Mouse (Mus musculus) olfactory bulb, adult 2 months (tissue): ENCODE results near the gene Nlgn2. TPM values are rescaled to one million over a fixed set of nuclear protein-coding genes. Genes with fewer than 3 reads are reported as not detected.
A peak's percentile ranks its signal among the peaks of the same experiment; 100 is the strongest.

Source experiments
- H3K27ac ChIP-seq: fragments of 200-500 bp; 2 replicates; pipeline ENCODE4 v1.5.1; 2012; ENCODE audit warnings: low read depth, low read length; ENCODE audit not compliant: insufficient read depth
- H3K4me1 ChIP-seq: fragments of 200-500 bp; 2 replicates; pipeline ENCODE4 v1.6.1; 2012; ENCODE audit warnings: low read length; ENCODE audit not compliant: control insufficient read depth, insufficient read depth
- H3K4me3 ChIP-seq: fragments of 200-500 bp; 2 replicates; pipeline ENCODE4 v1.5.1; 2012; ENCODE audit warnings: mild to moderate bottlenecking, low read depth, low read length, moderate library complexity; ENCODE audit not compliant: insufficient read depth
- CTCF ChIP-seq: fragments of 200-500 bp; IDR thresholded peaks from 2 replicates; pipeline ENCODE4 v1.5.1; 2012; ENCODE audit warnings: low read depth, mild to moderate bottlenecking, low read length, moderate library complexity; ENCODE audit not compliant: insufficient read depth
- POLR2A ChIP-seq: fragments of 200-500 bp; IDR thresholded peaks from 2 replicates; pipeline ENCODE4 v1.6.1; 2012; ENCODE audit warnings: mild to moderate bottlenecking, low read depth, low read length, moderate library complexity; ENCODE audit not compliant: insufficient read depth
- WGBS: fragments of 180-500 bp; shearing (Covaris S2); methylation state at CpG from one replicate; pipeline ENCODE4 v1.1.7; 2018; 5-methylcytosine and 5-hydroxymethylcytosine counted together
- polyA plus RNA-seq: library from polyadenylated mRNA; stranded (reverse); fragments of >200 nt; gene quantifications from 2 replicates; pipeline ENCODE4 v1.2.4, GENCODE M21; 2012; ENCODE audit warnings: low replicate concordance; ENCODE audit not compliant: missing spikeins, insufficient read depth, insufficient read length

Nlgn2 gene
- polyA plus RNA-seq, 1 experiment = not detected

- Histone ChIP-seq H3K27ac (no peak overlapping the region), H3K4me3 (no peak overlapping the region), H3K4me1 (peaks cover 7% of the 10 kb centered on the region)
- 0 out of 2 replicates have a peak, but pooled peaks have one; percentile 4 for TF ChIP-seq CTCF
- no peak for TF ChIP-seq POLR2A
- WGBS = 73% methylated on average over 5 of the region's 5 CpGs
Measured at GRCm38 (mm10) chr11:69793429-69793828, 44.2 kb downstream of the Nlgn2 start.

- WGBS = 62% methylated on average over 5 of the region's 5 CpGs
- H3K4me1 ChIP-seq = peaks cover 7% of the 10 kb centered on the region
- H3K4me3 ChIP-seq = no peak overlapping the region
- no peak overlapping the region for H3K27ac ChIP-seq
- TF ChIP-seq POLR2A (no peak), CTCF (no peak)
Measured at GRCm38 (mm10) chr11:69791420-69791819, 46.2 kb downstream of the Nlgn2 start.

- 64% methylated on average over 5 of the region's 5 CpGs for WGBS
Measured at GRCm38 (mm10) chr11:69789431-69789830, 48.2 kb downstream of the Nlgn2 start.

GRCm38 (mm10) chr11:69787306-69787705 is 50.3 kb downstream of the Nlgn2 start:
- TF ChIP-seq CTCF (no peak), POLR2A (no peak)
- Histone ChIP-seq H3K4me3 (no peak overlapping the region), H3K4me1 (no peaks in the 10 kb centered on the region), H3K27ac (no peak overlapping the region)
- WGBS = 83% methylated on average over 5 of the region's 5 CpGs

More at GRCm38 (mm10) chr11:69789431-69789830, 48.2 kb downstream of the Nlgn2 start:
- Histone ChIP-seq H3K4me3 (no peak overlapping the region), H3K4me1 (no peaks in the 10 kb centered on the region), H3K27ac (no peak overlapping the region)
- TF ChIP-seq POLR2A (no peak), CTCF (no peak)

- no peak overlapping the region for H3K27ac ChIP-seq
- no peak overlapping the region; the same call in 1 of the 2 replicates for H3K4me3 ChIP-seq
- TF ChIP-seq CTCF (no peak), POLR2A (no peak)
- 43% methylated on average over 15 of the region's 15 CpGs for WGBS
- H3K4me1 ChIP-seq = no peaks in the 10 kb centered on the region
Measured at GRCm38 (mm10) chr11:69784793-69785272, 52.8 kb downstream of the Nlgn2 start.

- 50% methylated on average over 4 of the region's 4 CpGs for WGBS
Measured at GRCm38 (mm10) chr11:69781828-69782227, 55.8 kb downstream of the Nlgn2 start.

GRCm38 (mm10) chr11:69778985-69779384 is 58.6 kb downstream of the Nlgn2 start:
- no peak for TF ChIP-seq CTCF
- no peak for TF ChIP-seq POLR2A
- H3K27ac ChIP-seq = no peak overlapping the region
- WGBS = 68% methylated on average over 7 of the region's 7 CpGs
- no peak overlapping the region for H3K4me3 ChIP-seq
- peaks cover 15% of the 10 kb centered on the region for H3K4me1 ChIP-seq

More at GRCm38 (mm10) chr11:69781828-69782227, 55.8 kb downstream of the Nlgn2 start:
- H3K27ac ChIP-seq = no peak overlapping the region
- H3K4me1 ChIP-seq = peaks cover 6% of the 10 kb centered on the region; the same call in 1 of the 2 replicates
- TF ChIP-seq CTCF = no peak
- TF ChIP-seq POLR2A = no peak
- H3K4me3 ChIP-seq = no peak overlapping the region

- 70% methylated on average over 23 of the region's 23 CpGs for WGBS
- Histone ChIP-seq H3K4me1 (peaks cover 15% of the 10 kb centered on the region), H3K27ac (no peak overlapping the region), H3K4me3 (no peak overlapping the region)
- TF ChIP-seq CTCF (no peak), POLR2A (no peak)
Measured at GRCm38 (mm10) chr11:69778258-69778982, 59.2 kb downstream of the Nlgn2 start.

GRCm38 (mm10) chr11:69777504-69778257 is 59.9 kb downstream of the Nlgn2 start:
- no peak for TF ChIP-seq POLR2A
- no peak for TF ChIP-seq CTCF
- WGBS = 67% methylated on average over 26 of the region's 26 CpGs
- Histone ChIP-seq H3K27ac (no peak overlapping the region), H3K4me3 (no peak overlapping the region), H3K4me1 (peaks cover 15% of the 10 kb centered on the region)
